ENCODE assay signal across 30 mouse cellular contexts in the genomic region with DNA sequence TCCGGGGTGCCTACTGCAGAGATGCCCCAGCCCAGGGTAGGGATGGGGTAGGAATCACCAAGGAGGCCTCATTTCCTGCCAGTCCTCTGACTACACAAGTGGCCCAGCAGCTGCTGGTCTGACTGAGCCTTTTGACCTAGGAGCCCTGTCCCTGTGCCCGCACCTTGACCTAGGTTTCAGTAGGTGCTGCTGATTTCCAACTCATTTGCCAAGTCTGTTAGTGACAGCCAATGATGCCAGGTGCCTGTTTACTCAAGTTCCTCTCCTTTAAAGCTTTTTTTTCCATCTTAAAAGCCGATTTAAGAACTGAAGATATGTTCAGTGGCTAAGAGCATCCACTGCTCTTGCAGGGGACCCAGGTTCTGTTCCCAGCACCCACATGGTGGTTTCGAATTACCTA. TPM values are rescaled to one million over a fixed set of nuclear protein-coding genes. Genes with fewer than 3 reads are reported as not detected.
"Had no signal": no experiment of that assay in that cellular context is flagged by ENCODE, and none has a peak within 500 bp of the region (broad histone marks: within the 10 kb centered on the region; RNA-seq: fewer than 3 reads in every experiment).

No protein-coding gene starts in this region.

- H3K9me3 ChIP-seq: limb, embryonic 10.5 days; limb, embryonic 12.5 days; limb, embryonic 13.5 days; limb, embryonic 15.5 days; liver, embryonic 12.5 days; liver, embryonic 13.5 days; liver, embryonic 15.5 days; lung, embryonic 15.5 days; megakaryocyte, embryonic 14.5 days; midbrain, embryonic 10.5 days; midbrain, embryonic 12.5 days; midbrain, embryonic 13.5 days; midbrain, embryonic 15.5 days had no signal

- H3K4me3 ChIP-seq: left cerebral cortex, adult 2 months; limb, embryonic 10.5 days; limb, embryonic 12.5 days; limb, embryonic 13.5 days; limb, embryonic 15.5 days; liver, embryonic 12.5 days; liver, embryonic 13.5 days; liver, embryonic 15.5 days; lung, embryonic 15.5 days; megakaryocyte, embryonic 14.5 days; midbrain, embryonic 10.5 days; midbrain, embryonic 12.5 days; midbrain, embryonic 13.5 days; midbrain, embryonic 15.5 days; myocyte had no signal

- H3K4me1 ChIP-seq: limb, embryonic 10.5 days; liver, embryonic 12.5 days; liver, embryonic 13.5 days; liver, embryonic 15.5 days; midbrain, embryonic 12.5 days had no signal

- H3K36me3 ChIP-seq: liver, embryonic 13.5 days; liver, embryonic 15.5 days; midbrain, embryonic 15.5 days had no signal

- DNase-seq: liver; liver, embryonic 13.5 days; lung, adult 18-20 months; lung, adult 2 months; lung, embryonic 14.5 days; lung, postnatal 10 days; lung, postnatal 14 days; lung, postnatal 36 days; lung, postnatal 4 days had no signal

- ATAC-seq: liver, embryonic 12.5 days; lung, postnatal 0 days; midbrain, embryonic 13.5 days; midbrain, embryonic 15.5 days; midbrain, embryonic 16.5 days had no signal

- H3K4me2 ChIP-seq: limb, embryonic 12.5 days; limb, embryonic 13.5 days; limb, embryonic 15.5 days; liver, embryonic 11.5 days; liver, embryonic 12.5 days; liver, embryonic 13.5 days; liver, embryonic 15.5 days; lung, embryonic 14.5 days; lung, embryonic 15.5 days; midbrain, embryonic 11.5 days; midbrain, embryonic 12.5 days; midbrain, embryonic 13.5 days; midbrain, embryonic 15.5 days had no signal

- H3K27ac ChIP-seq: left cerebral cortex, adult 2 months; limb, embryonic 10.5 days; limb, embryonic 12.5 days; limb, embryonic 13.5 days; limb, embryonic 15.5 days; liver, embryonic 12.5 days; liver, embryonic 13.5 days; liver, embryonic 14.5 days; liver, embryonic 15.5 days; lung, embryonic 15.5 days; macrophage; midbrain, embryonic 10.5 days; midbrain, embryonic 12.5 days; midbrain, embryonic 13.5 days; midbrain, embryonic 15.5 days had no signal

- H3K27me3 ChIP-seq: limb, embryonic 12.5 days; limb, embryonic 13.5 days; limb, embryonic 15.5 days; liver, embryonic 12.5 days; liver, embryonic 13.5 days; liver, embryonic 15.5 days; lung, embryonic 15.5 days; megakaryocyte, embryonic 14.5 days; midbrain, embryonic 12.5 days; midbrain, embryonic 13.5 days; midbrain, embryonic 15.5 days had no signal

- H3K9ac ChIP-seq: limb, embryonic 12.5 days; limb, embryonic 13.5 days; limb, embryonic 15.5 days; liver, embryonic 12.5 days; liver, embryonic 13.5 days; liver, embryonic 14.5 days; liver, embryonic 15.5 days; lung, embryonic 14.5 days; lung, embryonic 15.5 days; midbrain, embryonic 12.5 days; midbrain, embryonic 13.5 days; midbrain, embryonic 15.5 days had no signal

RNA-seq across cellular contexts. Expression of a gene that starts 53.9 kb away (rescaled TPM):
- total RNA-seq: left cerebral cortex, postnatal 10 days had no signal
